Mouse (Mus musculus): ENCODE data around the gene Cmas.

DNA sequence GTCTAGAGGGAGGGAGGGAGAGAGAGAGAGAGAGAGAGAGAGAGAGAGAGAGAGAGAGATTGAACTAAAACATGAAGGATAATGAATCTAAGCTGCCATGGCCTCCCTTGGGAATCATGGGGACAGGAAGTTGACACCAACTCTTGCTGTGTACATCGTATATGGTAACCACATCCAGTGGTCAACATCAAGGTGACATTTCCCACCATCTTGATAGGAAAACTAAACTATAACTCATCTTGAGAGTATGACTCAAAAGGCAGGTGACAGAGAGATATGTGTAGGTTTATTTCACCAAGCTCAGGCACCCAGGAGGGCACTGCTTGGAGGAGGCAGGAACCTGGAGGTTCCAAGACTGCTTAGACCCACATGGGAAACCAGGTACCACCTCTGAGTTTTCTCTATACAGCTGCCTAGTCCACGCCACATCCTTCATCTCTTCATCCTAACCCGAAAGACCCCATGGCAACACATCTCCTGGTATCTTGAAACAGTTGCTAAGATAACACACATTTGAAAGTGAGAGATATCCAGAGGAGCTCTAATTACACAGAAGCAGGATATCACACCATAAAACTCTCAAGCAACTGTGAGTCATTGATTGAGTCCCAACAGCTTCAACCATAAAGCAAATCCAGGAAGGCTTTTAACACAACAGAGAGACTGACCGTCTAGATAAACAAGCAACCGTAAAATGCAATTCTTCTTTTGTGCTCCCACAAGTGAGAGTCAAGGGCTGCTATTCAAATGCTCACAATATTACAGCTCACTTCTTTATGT is 66.7 kb downstream of the Cmas start:
- TF ChIP-seq CTCF (IDR thresholded peaks at IDR 0.05; ENCODE audit: control insufficient read depth, insufficient read depth, low read length) (no peak), POLR2A (IDR thresholded peaks at IDR 0.05; ENCODE audit: borderline replicate concordance, control insufficient read depth, low read depth, low read length) (no peak)

All from bone marrow, adult 2 months (tissue).